In the genomic region with DNA sequence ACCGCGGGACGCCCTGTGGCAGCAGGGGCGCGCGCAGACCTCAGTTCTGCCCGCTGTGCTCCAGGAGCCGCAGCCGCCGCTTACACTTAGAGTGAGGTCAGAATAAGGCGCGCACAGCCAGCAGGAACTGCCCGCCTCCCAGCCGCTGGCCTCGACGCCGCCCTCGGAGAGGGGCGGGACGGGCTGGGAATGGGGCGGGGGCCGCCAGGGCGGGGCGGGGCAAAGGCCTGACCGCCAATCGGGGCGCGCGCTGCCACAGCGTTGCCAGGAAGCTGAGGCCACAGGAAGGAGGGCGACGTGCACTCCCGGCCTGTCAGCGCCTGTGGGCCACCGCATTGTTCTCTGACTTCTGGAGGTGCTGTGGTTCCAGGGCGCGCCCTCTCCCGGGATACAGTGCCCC, we compare ENCODE assay signal across 8 mouse cellular contexts.
DNase-seq lines count a peak whose midpoint lies in the region; ATAC-seq and TF ChIP-seq lines count a peak whose summit lies in the region.

No protein-coding gene starts in this region.

- intact Hi-C loops in gastrocnemius, postnatal 36 days (cut with DNase I): no loop called here

- peak overlapping the region; percentile 25; the same call in 1 of the 2 replicates for H3K4me2 ChIP-seq in hindbrain, embryonic 16.5 days (ENCODE audit: low read length)
- peak overlapping the region; percentile 23; the same call in 1 of the 2 replicates for H3K4me2 ChIP-seq in limb, embryonic 14.5 days (replicated peaks; ENCODE audit: low read depth, low read length, severe bottlenecking)
- H3K4me2 ChIP-seq in midbrain, embryonic 13.5 days (replicated peaks): no peak overlapping the region

- no peaks in the 10 kb centered on the region for H3K27me3 ChIP-seq in ES-Bruce4 (ENCODE audit: control insufficient read depth, insufficient read depth, low read length, poor library complexity, severe bottlenecking)
- no peaks in the 10 kb centered on the region for H3K27me3 ChIP-seq in hindbrain, embryonic 16.5 days (replicated peaks; ENCODE audit: control insufficient read depth, insufficient read depth, low read length)
- H3K27me3 ChIP-seq in limb, embryonic 14.5 days (ENCODE audit: control insufficient read depth, insufficient read depth, low read length): no peaks in the 10 kb centered on the region
- no peaks in the 10 kb centered on the region for H3K27me3 ChIP-seq in midbrain, embryonic 13.5 days

- peak overlapping the region; percentile 88 for H3K4me3 ChIP-seq in ES-Bruce4 (ENCODE audit: low read depth, low read length)
- H3K4me3 ChIP-seq in hindbrain, embryonic 16.5 days (ENCODE audit: low read length): peak overlapping the region; percentile 31
- peak overlapping the region; percentile 35 for H3K4me3 ChIP-seq in limb, embryonic 14.5 days (replicated peaks; ENCODE audit: low read length)
- H3K4me3 ChIP-seq in midbrain, embryonic 13.5 days (replicated peaks): peak overlapping the region; percentile 21

- peak; percentile 85 for ATAC-seq in hindbrain, embryonic 16.5 days
- peak; percentile 85 for ATAC-seq in limb, embryonic 14.5 days (ENCODE audit: low FRiP score, low read depth)
- 0 out of 2 replicates have a peak, but pooled peaks have one; percentile 24 for ATAC-seq in midbrain, embryonic 13.5 days
- ATAC-seq in activated CD4-positive, CD25-positive, alpha-beta regulatory T cell, adult 4 months: no peak

- TF ChIP-seq POLR2A in ES-Bruce4 (IDR thresholded peaks at IDR 0.05; ENCODE audit: insufficient read depth, low read length): peak; percentile 50
- no peak for TF ChIP-seq POLR2A in limb, embryonic 14.5 days (IDR thresholded peaks at IDR 0.05; ENCODE audit: borderline replicate concordance, extremely low read depth, insufficient read depth, insufficient read length)

- no peaks in the 10 kb centered on the region for H3K4me1 ChIP-seq in ES-Bruce4 (ENCODE audit: control insufficient read depth, insufficient read depth, low read length)
- no peaks in the 10 kb centered on the region for H3K4me1 ChIP-seq in hindbrain, embryonic 16.5 days (ENCODE audit: control insufficient read depth, insufficient read depth, low read depth, low read length)
- no peaks in the 10 kb centered on the region for H3K4me1 ChIP-seq in limb, embryonic 14.5 days (ENCODE audit: control insufficient read depth, insufficient read depth, low read length)
- no peaks in the 10 kb centered on the region for H3K4me1 ChIP-seq in midbrain, embryonic 13.5 days (replicated peaks)

- 11% methylated on average over 32 of the region's 38 CpGs for WGBS in hindbrain, embryonic 16.5 days
- 6% methylated on average over 15 of the region's 38 CpGs for WGBS in limb, embryonic 14.5 days
- WGBS in midbrain, embryonic 13.5 days: 22% methylated on average over 34 of the region's 38 CpGs

- TF ChIP-seq CTCF in ES-Bruce4 (IDR thresholded peaks at IDR 0.05; ENCODE audit: low read depth, low read length): no peak

- peak overlapping the region; percentile 82 for H3K9ac ChIP-seq in ES-Bruce4 (ENCODE audit: low read depth, poor library complexity, severe bottlenecking)
- no peak overlapping the region for H3K9ac ChIP-seq in hindbrain, embryonic 16.5 days (ENCODE audit: low read depth, low read length)
- no peak overlapping the region; the same call in 1 of the 2 replicates for H3K9ac ChIP-seq in limb, embryonic 14.5 days (ENCODE audit: low read depth, low read length, severe bottlenecking)
- H3K9ac ChIP-seq in midbrain, embryonic 13.5 days (replicated peaks): no peak overlapping the region

- H3K27ac ChIP-seq in ES-Bruce4 (ENCODE audit: insufficient read depth, low read length): peak overlapping the region; percentile 75
- no peak overlapping the region for H3K27ac ChIP-seq in hindbrain, embryonic 16.5 days (ENCODE audit: low read depth, low read length)
- no peak overlapping the region for H3K27ac ChIP-seq in limb, embryonic 14.5 days (replicated peaks; ENCODE audit: low read depth, low read length)
- no peak overlapping the region for H3K27ac ChIP-seq in midbrain, embryonic 13.5 days

- no peak for TF ChIP-seq EP300 in ES-Bruce4 (IDR thresholded peaks at IDR 0.05; ENCODE audit: insufficient read depth, low read depth, low read length)

- peak; percentile 5 for DNase-seq in brain, adult 2 months (ENCODE audit: low read depth, low spot score)
- peak; percentile 20 to 62 for DNase-seq in gastrocnemius, postnatal 36 days
- DNase-seq in limb, embryonic 14.5 days (ENCODE audit: low spot score): peak; percentile 37
- peak; percentile 85 for DNase-seq in testis, postnatal 14 days (ENCODE audit: low spot score)

- no peaks in the 10 kb centered on the region for H3K36me3 ChIP-seq in ES-Bruce4 (ENCODE audit: control insufficient read depth, insufficient read depth, low read length, poor library complexity, severe bottlenecking)
- no peaks in the 10 kb centered on the region for H3K36me3 ChIP-seq in hindbrain, embryonic 16.5 days (ENCODE audit: control insufficient read depth, insufficient read depth, low read length)
- H3K36me3 ChIP-seq in limb, embryonic 14.5 days (ENCODE audit: control insufficient read depth, insufficient read depth, low read length): no peaks in the 10 kb centered on the region
- H3K36me3 ChIP-seq in midbrain, embryonic 13.5 days: no peaks in the 10 kb centered on the region

- peaks cover 3% of the 10 kb centered on the region; the same call in 1 of the 2 replicates for H3K9me3 ChIP-seq in ES-Bruce4 (replicated peaks; ENCODE audit: control insufficient read depth, insufficient read depth, low read length, poor library complexity, severe bottlenecking)
- peaks cover 17% of the 10 kb centered on the region for H3K9me3 ChIP-seq in hindbrain, embryonic 16.5 days (ENCODE audit: control insufficient read depth, low read length)
- H3K9me3 ChIP-seq in limb, embryonic 14.5 days (ENCODE audit: control insufficient read depth, low read length): peaks cover 11% of the 10 kb centered on the region
- H3K9me3 ChIP-seq in midbrain, embryonic 13.5 days: peaks cover 49% of the 10 kb centered on the region

Comparison
In these comparisons a context has a peak if more than half of its experiments do, and no peak if none do; other contexts are left out.
1. H3K4me3 ChIP-seq: peak in every context shown above with its lines; median percentile 88 in ES-Bruce4; 35 in limb, embryonic 14.5 days; 31 in hindbrain, embryonic 16.5 days; 21 in midbrain, embryonic 13.5 days.
2. DNase-seq: peak in every context shown above with its lines; median percentile 85 in testis, postnatal 14 days; 41 in gastrocnemius, postnatal 36 days; 37 in limb, embryonic 14.5 days; 5 in brain, adult 2 months.